Mouse (Mus musculus): Measurements from ENCODE around the gene Gtpbp2.

The Gtpbp2 gene

DNA sequence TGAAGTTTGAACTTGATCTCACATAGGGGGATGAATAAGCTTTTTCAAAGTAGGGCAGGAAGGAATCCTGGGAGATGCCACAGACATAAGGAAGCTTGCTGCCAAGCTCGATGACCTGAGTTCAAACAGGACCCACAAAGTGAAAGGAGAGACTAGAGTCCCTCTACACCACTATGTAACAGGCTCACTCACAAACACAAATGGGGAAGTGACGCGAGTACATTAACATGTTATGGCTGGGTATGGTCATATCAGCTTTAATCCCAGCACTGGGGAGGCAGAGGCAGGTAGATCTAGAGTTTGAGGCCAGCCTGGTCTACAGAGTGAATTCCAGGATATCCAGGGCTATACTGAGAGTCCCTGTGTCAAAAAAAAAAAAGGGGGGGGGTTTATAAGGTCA lies 6.5 kb upstream of the Gtpbp2 start:
- no peak for DNase-seq (ENCODE audit: low read depth, low spot score)

- DNase-seq (ENCODE audit: low read depth, low spot score) = no peak
Observed at GRCm38 (mm10) chr17:46156680-46157079, 4.2 kb upstream of the Gtpbp2 start.

GRCm38 (mm10) chr17:46157131-46157530 lies 3.7 kb upstream of the Gtpbp2 start:
- DNase-seq (ENCODE audit: low read depth, low spot score) = no peak

DNA sequence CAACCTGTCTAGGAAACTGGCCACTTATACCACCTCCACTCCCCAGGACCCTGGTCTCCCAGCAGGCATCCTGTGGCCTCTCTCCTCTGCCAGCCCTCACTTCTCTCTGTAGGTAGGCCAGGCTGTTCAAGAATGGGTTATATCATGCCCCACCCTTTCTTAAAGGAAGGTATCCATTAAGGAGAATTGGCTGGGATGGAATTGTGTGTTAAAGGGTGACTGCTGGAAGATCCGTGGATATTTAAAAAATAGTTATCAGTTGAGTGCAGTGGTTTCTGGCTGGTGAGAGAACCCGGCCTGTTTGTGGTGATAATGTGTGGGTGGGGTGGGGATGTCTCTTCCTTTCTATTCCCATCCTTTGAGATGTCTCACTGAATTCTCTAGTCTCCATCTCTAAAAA lies 1.6 kb upstream of the Gtpbp2 start:
- DNase-seq (ENCODE audit: low read depth, low spot score) = no peak

GRCm38 (mm10) chr17:46160090-46160662 lies 656 bp upstream of the Gtpbp2 start:
- DNase-seq (ENCODE audit: low read depth, low spot score) = peak; percentile 82

- no peak for DNase-seq (ENCODE audit: low read depth, low spot score)
Observed at GRCm38 (mm10) chr17:46161179-46161578, 347 bp downstream of the Gtpbp2 start.

DNA sequence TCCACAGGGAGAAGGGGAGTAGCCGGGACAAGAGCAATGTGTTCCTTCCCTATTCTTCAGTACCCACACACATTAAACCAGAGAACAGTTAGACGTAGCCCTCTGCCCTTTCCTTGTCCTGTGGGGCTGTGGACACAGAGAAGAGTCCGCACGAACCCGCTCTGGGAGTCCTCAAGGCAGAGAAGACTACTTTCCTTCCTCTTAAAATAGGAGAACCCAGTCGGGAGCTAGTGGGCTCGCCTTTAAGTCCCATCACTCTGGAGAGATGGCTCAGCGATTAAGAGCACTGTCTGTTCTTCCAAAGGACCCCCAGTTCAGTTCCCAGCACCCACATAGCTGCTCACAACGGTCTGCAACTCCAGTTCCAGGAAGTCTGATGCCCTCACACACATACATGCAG lies 878 bp downstream of the Gtpbp2 start:
- DNase-seq (ENCODE audit: low read depth, low spot score) = no peak

DNA sequence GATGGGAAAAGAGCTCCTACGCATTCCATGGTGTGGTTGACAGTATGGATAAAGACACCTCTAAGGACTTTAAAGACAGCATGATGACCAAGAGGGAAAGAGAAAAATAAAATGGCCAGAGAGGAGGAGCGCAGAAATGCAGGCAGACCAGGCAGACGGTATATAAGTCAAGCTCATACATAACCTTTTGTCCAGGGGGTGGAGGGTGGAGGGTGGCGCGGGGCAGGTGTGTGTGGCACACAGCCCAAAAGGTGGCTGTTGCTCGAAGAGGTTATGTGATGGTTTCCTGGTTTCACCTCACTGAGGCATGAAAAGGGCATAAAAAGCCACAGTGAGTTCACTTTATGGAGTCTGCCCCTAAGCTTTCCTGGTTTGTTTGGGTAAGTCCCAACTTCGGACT lies 1.7 kb downstream of the Gtpbp2 start:
- no peak for DNase-seq (ENCODE audit: low read depth, low spot score)

DNA sequence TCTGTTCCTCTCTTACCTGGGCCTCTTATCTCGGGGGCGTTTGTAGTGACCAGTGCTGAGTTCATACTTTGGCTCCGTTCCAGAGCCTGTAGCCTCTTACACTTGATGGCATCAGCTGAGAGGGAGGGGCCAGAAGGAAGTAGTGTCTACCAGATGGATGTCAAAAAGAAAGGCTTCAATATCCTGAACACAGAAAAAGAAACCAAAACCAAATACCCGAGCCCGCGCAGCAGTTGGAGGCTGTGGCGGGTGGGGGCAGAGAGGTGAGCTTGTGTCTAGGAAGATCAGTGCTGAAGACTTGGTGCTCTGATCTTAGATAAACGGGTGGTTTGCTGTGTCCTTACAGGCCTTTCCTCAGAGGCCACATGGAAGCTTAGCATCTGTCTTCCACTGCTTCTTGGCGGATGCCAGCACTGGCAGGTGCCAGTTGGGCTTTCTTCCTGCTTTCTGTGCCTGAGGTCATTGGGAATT lies 2.2 kb downstream of the Gtpbp2 start:
- no peak for DNase-seq (ENCODE audit: low read depth, low spot score)

DNA sequence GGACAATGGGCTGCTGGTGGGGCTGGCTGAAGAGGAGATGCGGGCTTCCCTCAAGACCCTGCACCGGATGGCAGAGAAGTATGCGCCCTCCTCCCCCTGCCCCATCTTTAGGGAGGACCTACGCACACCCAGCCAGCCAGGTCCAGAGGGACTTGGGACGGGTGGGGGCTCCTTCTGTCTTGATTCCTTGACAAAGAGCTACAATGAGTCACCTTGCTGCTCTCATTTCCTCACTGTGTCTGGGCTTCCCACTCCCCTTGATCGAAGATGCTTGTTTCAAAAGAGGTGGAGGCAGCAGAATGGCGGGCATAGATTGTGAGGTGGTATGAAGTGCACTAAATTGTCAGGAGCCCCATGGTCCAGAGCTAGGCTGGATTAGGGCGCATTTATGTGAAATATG lies 3.5 kb downstream of the Gtpbp2 start:
- DNase-seq (ENCODE audit: low read depth, low spot score) = no peak

DNA sequence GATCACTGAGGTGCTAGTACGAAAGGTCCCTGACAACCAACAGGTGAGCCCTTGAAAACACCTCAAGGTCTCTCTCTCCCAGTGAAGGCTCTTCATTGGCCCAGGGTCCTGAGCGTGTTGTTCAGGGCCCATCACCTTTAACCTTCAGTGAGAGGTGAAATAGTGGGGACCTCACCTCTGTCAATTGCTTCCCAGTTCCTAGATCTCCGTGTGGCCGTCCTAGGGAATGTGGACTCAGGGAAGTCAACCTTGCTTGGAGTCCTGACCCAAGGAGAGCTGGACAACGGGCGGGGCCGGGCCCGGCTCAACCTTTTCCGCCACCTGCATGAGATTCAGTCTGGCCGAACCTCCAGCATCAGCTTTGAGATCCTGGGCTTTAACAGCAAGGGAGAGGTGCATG lies 4.0 kb downstream of the Gtpbp2 start:
- no peak for DNase-seq (ENCODE audit: low read depth, low spot score)

- no peak for DNase-seq (ENCODE audit: low read depth, low spot score)
Observed at GRCm38 (mm10) chr17:46165460-46165859, 4.6 kb downstream of the Gtpbp2 start.

DNA sequence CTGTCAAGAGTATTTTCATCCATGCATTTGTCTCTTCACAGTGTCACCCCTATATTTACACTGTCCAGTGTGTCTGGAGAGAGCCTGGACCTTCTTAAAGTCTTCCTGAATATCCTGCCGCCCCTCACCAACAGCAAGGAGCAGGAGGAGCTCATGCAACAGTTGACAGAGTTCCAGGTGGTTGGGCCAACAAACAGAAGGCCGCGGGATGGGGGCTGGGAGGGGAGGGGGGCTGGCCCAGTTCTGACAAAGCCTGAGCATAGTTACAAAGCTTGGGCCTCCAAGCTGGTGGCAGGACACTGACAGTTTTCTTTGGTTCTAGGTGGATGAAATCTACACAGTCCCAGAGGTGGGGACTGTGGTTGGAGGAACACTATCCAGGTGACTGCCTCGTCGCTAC lies 5.4 kb downstream of the Gtpbp2 start:
- no peak for DNase-seq (ENCODE audit: low read depth, low spot score)

- no peak for DNase-seq (ENCODE audit: low read depth, low spot score)
Observed at GRCm38 (mm10) chr17:46167014-46167413, 6.2 kb downstream of the Gtpbp2 start.

GRCm38 (mm10) chr17:46168318-46168717 lies 7.5 kb downstream of the Gtpbp2 start:
- no peak for DNase-seq (ENCODE audit: low read depth, low spot score)

DNA sequence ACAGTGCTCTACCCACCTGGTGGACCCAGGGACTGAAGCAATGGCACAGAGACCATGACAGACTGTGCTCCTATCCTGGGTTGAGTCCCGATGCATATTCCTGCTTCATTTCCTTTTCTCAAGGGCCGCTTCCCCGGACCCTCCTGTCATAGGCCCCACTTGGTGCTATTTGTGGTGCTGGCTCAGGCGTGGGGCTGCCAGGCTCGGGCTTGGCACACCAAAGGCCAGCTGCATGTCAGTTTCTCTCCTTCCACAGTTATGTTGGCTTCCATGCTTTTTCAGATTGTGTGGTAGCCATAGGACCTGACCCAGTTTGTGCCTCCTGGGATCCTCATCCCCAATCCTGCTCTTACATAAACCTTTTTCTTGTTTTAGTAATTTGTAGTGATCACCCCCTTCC lies 7.9 kb downstream of the Gtpbp2 start:
- DNase-seq (ENCODE audit: low read depth, low spot score) = no peak

- DNase-seq (ENCODE audit: low read depth, low spot score) = no peak
Observed at GRCm38 (mm10) chr17:46170538-46170937, 9.7 kb downstream of the Gtpbp2 start.

GRCm38 (mm10) chr17:46182273-46182672 lies 21.4 kb downstream of the Gtpbp2 start:
- no peak for DNase-seq (ENCODE audit: low read depth, low spot score)

DNA sequence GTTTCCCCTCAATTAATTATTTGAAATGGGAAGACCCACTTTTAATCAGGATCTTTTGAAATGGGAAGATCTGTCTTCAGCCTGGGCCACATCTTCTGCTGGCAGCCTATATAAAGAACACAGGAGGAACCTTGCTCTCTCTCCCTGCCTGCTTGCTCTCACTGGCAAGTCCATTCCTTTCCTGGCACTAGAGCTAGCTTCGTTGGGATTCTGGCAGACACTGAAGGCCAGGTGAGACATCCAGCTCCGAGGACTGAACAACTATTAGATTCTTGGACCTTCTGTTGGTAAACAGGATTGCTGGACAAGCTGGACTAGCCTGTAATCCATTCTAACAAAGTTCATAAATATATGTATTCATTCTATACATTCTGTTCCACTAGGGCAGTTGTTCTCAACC lies 28.0 kb downstream of the Gtpbp2 start:
- no peak for DNase-seq (ENCODE audit: low read depth, low spot score)

DNA sequence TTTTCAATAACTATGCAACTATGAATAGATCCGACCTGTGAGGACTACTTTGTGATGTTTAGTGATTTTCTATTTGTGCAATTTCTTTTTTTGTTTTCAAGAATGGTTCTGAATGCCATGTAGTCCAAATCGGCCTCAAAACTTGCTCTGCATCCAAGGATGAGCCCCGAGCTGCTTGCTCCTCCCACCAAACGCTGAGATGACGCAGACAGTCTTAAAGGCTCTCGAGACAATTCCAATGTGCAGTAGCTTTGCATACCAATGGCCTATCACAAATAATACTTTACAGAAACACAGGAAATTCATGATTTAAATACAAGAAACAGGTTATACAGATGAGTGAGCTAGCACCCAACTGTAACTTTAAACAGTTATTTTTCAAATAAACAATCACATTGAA lies 40.3 kb downstream of the Gtpbp2 start:
- no peak for DNase-seq (ENCODE audit: low read depth, low spot score)

- DNase-seq (ENCODE audit: low read depth, low spot score) = peak; percentile 90
Observed at GRCm38 (mm10) chr17:46202421-46203071, 41.7 kb downstream of the Gtpbp2 start, which contains the start of the genes Polh and Xpo5. Polh (minus strand) TSS chr17:46202645. Xpo5 (plus strand) TSS chr17:46202782.

DNA sequence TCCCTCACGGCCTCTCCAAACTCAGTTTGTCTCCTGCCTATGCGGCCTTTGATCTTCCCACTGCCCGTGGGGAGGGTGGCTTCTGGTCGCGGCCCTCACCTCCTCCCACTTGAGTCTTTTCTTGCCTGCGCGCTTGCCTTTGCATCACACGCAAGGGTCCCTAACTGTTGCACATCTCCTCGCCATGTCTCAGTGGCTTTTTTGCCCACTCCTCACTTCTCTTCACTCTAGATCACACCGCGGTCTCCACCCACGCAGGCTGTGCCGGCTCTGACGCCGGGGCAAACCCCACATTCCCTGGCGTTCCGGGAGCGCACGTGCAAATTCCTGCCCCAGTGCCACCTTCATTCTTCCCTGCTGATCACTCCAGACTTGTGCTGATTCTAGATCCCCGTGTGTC lies 42.2 kb downstream of the Gtpbp2 start:
- no peak for DNase-seq (ENCODE audit: low read depth, low spot score)

GRCm38 (mm10) chr17:46206676-46207075 lies 45.8 kb downstream of the Gtpbp2 start:
- DNase-seq (ENCODE audit: low read depth, low spot score) = no peak

GRCm38 (mm10) chr17:46210550-46210949 lies 49.7 kb downstream of the Gtpbp2 start:
- DNase-seq (ENCODE audit: low read depth, low spot score) = no peak
